Mouse (Mus musculus) kidney, postnatal 10 days (tissue): ENCODE data around the gene Pjvk.
"Not testable (repeated sequence)": the region's sequence is repeated elsewhere in the genome, so short reads cannot be mapped to it uniquely, and the experiment has no call there.

ENCODE experiments used
- DNase-seq: peaks from one replicate; pipeline ENCODE4 v3.0.0; 2021; ENCODE audit warnings: mixed read lengths

Gene Pjvk

DNA sequence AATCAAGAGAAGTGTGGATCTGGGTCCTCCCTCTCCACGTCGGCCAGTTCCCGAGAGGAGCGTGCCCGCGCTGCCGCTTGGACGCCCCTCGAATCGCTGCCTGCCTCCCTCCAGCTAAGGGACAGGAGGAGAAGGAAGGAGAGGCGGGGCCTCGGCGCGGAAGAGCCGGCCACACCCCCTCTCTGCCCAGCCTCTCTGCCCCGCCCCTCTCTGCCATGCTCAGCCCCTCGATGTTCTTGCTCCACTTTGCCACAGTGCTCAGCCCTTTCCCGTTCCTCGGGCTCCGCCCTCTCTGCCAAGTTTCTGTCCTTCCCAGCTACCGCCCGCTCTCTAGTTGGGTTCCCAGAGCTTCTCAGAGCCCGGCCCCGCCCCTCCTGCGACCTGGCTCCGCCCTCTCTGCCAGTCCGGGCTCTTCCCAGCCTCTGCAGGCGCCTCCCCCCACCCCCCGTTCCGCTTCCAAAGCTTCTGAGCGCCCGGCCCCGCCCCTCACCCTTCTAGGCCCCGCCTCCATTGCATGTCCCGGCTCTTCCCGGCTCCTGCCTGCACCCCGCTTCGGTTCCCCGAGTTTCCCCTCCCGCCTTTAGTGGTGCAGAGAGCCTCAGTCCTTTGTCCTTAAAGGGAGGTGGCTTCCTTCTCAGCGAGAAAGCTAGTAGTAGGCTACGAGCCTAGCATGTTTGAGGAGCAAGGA lies at the start of gene Pjvk, which contains the start of gene Prkra:
TSS of gene Pjvk (plus strand) at position 594 of the 688 bp plus-strand sequence.
TSS of gene Prkra (minus strand) at position 133 of the 688 bp plus-strand sequence.
- DNase-seq: peak; percentile 100

DNA sequence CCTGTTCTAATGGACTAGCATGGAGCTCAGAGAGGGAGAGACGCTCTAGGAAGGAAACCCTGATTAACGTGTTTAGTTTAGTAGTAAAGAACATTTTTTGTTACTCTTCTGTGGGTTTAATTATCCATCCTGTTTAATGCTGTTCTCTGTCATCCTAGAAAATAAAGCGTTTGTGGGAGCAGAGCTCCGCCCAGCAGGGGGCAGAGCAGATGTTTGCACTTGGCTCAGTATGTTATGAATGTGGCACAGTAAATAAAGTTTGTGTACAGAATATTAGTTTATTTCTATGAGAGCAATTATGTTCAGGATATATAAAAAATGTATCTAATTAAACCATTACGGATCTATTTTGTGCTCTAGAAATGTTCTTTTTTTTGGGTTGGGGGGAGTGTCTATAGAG lies 49.1 kb upstream of the Pjvk start:
- no peak for DNase-seq

DNA sequence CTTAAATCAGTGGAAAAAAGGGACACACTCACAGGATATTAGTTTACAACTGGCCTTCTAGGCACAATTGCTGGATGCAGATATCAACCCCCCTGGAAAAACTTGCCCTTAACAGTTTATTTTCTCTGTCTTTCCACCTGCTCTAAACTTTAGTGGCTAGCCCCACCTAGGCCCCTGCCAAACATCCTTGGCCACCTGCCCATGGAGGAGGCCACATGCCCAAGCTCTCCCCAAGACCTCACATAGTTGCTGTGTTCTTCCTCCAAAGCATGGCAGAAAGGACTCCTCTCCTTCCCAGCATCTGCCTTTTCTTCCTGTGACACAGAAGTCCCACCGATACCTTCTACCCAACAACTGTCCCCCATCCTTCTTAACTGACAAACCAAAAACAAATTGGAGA lies 46.0 kb upstream of the Pjvk start:
- DNase-seq: no peak

DNA sequence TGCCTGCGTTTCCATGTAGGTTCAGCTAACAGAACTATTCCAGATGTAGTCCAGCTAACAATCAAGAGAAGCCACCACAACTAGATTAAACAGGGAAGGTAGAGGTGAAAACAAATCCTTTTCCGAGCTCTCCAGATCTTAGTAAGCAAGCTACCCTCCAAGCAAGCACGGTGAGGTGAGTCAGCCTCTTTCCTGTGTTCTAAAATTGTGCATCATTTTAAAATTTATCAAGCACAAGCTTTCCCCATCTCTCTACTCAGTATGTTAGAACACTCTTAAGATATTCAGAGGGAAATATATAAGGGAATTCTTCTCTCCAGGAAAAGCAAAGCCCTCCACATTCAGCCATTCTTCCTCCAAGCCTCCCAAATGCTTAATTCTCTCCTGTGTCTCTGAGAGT lies 41.6 kb upstream of the Pjvk start:
- no peak for DNase-seq

DNA sequence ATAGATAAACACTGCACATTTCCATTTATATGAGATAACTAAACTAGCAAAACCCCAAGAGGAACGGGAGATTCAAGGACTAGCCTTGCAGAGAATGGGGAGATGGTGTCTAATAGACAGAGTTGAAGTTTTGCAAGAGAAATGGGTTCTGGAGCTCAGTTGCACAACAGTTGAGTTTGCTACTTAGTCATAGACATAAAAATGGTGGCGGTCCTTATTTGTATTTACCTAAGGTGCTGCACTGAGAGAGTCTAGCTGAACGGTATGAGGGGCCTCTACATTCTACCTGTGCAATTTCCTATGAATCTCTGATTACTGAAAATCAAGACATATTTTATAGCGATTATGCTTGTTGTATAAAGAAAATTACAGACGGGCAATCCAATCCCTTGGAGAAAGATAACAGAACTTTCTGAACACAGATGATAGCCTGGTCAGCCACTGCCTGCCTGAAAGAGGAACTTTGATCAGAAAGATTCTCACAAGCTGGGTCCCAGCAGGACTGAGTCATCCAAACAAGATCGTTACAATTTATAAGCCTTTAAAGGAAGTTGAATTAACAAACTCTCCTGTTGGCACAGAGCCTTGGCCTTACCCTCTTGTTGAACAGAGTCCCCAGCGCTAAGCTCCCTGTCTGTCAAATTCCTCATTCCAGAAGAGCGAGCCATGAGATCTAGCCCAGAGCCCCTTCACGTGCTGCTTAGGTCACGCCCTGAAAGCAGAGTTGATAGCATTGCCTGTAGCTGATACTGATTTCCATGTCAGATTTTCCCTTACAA lies 37.8 kb upstream of the Pjvk start:
- no peak for DNase-seq

DNA sequence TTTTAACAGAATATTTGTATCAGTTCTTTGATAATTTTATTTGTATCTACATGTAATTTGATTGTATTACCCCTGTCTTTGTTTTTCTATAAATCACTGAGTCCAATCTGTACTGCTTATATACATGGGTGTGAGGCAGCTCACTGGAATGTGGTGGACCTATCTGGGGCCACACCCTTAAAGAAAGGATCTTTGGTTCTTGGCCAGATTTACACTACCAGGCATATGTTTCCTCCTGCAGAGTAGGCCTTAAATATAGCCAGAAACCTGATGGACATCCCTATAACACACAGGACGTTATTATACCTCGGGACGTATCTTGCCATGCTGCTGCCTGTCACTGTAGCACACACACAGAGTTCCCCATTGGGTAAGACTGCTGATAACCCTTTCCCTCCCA lies 36.3 kb upstream of the Pjvk start:
- no peak for DNase-seq

DNA sequence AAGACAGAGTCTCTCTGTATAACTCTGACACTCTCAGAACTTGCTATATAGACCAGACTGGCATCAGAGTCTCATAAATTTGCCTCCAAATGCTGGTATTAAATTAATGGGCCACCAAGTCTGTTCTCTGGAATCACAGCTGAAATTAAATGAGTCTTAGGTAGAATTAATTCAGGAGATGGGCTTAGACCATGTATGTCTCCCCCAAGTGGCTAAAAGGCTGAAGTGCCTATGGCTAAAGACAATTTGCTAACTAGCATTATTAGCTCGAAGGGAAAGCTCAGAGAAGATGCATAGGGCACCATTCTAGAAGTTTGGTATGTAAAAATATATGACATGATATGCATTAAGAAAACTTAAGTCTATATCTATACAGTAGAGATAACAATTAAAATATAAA lies 30.2 kb upstream of the Pjvk start:
- peak; percentile 70 for DNase-seq

DNA sequence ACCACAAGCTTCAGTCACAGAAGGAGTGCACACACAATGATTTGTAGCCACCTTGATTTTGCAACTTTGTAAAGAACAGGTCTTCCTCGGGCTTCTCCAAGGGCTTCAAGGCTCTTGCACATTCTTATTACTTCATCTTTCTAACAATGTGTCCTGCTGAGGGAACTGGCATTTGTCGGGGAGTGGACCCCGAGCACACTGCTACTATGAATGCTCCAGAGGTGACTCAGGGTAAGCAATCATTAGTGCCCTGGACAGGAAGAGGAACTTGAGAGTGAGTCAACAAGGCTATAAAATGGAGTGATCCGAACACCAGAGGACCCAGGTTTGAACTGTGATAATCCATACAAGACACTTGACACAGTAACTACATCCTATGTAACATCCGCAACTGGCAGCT lies 28.1 kb upstream of the Pjvk start:
- DNase-seq: no peak

DNA sequence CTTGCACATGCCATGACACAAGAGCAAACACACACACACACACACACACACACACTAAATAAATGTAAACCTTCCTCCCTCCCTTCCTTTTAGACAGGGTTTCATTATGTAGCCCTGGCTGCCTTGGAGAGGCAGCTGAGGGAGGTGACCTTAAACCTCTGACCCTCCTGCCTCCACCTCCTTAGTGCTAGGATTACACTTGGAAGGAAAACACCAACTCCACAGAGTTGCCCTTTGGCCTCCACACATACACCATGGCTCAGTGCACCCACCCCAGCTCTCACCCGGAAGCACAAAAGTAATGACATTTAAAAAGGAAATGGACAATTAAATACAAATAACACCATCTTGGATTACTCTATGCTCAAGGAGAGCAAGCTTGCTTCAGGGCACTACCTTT lies 26.6 kb upstream of the Pjvk start:
- no peak for DNase-seq

DNA sequence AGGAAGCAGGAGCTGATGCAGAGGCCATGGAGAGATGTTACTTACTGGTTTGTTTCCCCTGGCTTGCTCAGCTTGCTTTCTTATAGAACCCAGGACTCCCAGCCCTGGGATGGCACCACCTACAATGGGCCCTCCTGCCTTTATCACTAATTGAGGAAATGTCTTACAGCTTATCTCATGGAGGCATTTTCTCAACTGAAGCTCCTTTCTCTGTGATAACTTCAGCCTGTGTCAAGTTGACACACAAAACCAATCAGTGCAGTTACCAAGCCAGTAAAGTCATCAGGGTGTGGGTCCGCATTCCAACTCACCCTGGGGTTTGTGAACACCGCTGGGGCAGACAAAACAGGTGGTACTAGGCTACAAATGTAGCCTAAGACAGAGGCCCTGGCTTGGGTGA lies 26.0 kb upstream of the Pjvk start:
- DNase-seq: not testable (repeated sequence)

DNA sequence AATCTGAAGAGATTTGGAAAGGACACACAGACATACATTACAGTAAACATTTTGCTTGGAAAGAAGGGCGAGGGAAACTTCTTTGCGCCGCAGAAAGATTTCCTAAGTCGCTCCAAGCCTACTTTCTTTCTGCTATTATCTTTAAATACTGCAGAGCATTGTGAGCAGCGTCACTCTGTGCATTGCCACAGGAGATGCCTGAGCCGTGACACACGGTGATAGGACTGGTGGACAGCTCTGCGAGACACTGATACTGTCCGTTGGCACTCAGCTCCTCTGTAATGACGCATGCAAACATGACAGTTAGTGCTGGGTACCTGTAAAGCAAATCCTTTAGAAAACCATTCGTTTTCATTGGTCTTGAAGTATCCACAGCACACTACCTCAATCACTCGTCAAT lies 18.0 kb upstream of the Pjvk start:
- DNase-seq: no peak

DNA sequence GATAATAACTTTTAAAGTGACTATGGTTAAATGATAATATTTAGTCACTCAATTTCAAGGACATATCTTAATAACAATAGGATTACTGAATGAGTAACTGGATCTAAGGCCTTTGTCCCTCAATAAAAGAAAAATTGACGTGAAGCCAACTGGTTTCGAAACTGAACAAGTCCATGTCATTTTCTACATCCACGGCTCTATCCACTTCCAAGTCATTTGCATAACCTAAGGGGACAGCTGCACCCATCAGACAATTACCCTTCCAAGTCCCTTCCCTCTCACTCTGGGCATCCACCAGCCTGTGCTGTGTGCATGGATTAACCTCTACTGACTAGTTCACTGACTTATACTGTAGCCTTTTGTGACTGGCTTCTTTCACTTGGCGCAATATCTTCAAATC lies 16.7 kb upstream of the Pjvk start:
- no peak for DNase-seq

DNA sequence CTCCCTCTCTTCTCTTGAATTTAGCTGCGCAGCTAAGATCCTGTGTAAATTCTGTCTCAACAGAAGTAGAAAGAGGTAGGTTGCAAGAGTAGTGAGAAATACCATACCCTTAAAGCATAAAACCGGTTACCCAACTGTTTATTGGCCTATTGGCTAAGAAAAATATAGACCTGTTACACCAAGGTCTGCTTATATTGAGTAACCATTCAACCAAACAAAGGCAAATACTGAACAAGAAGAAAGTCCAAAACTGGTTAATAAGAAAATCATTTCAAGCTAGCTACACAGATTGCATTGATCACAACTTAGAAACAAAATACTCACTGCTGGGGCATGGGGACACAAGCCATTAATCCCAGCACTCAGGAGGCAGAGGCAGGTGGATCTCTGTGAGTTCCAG lies 8.6 kb upstream of the Pjvk start:
- DNase-seq: no peak

DNA sequence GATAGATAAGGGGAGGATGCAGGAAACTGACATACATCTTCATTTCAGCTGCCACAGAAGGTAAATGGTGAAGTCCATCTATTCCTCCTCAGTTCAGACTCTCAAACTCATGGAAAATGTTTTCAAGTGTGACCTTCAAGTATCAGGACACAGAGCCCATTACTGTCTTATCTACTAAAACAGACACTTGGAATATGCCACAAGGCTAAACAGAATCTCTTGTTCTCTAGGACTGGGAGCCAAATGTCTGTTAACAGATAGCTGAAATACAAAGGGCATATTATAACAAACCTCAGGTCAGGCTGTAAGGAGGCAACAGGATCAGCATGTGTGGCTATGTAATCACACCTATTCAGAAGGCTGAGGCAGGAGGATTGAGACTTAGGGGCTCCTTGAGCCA lies 4.5 kb upstream of the Pjvk start:
- no peak for DNase-seq

DNA sequence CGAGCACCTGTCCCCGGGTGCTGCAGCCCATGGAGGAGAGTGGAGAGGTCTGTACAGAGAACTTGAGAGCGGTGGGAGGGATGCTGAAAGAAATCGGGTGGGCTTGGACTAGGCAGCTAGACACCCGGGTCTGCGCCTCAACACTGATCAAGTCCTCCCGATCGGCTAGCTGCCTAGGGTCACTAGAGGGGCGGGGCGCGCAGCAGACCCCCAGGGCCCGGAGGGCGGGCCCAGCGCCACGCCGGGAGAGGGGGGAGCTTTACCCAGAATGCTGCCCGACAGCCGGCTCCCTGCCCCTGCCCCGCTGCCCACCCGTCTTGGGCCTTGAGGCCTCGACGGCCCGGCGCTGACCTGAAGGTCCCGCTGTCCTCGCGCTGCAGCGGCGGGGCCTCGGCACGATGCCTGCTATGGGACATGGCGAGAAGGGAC lies 821 bp upstream of the Pjvk start:
- DNase-seq: no peak

DNA sequence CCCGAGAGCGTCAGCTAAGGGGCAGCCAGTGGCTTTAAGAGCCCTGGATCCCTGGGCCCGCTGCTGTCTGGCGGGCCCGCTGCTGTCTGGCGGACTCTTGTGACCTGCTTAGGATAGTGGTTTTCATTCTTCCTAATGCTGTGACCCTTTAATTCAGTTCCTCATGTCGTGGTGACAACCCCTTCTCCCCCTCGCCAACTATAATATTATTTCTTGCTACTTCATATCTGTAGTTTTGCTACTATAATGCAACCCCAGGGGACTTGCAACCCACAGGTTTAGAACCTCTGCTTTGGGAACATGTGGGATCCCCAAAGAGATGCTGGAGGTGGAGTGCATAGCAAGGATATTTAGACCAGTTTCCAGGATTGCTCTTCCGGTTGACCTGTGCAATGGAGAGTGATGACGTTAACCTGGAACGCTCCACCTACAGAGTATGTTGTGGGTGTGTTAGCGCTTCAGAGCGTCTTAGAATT lies 428 bp downstream of the Pjvk start:
- no peak for DNase-seq

DNA sequence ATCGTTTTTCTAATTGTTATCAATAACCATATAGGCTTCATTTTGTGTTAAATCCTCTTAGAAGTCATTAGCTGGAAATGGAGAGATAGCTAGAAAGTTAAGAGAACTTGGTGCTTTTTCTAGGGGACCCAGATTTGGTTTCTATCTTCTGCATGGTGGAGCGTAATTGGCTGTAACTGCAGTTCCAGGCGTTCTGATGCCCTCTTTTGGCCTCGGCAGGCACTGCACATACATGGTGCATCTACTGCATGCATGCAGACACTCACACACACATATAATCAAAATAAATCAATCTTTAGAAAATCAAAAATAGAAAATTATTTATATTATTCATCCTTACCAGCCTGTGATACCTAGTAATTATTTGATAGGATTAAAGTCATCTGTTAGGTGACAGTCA lies 4.8 kb downstream of the Pjvk start:
- DNase-seq: no peak

DNA sequence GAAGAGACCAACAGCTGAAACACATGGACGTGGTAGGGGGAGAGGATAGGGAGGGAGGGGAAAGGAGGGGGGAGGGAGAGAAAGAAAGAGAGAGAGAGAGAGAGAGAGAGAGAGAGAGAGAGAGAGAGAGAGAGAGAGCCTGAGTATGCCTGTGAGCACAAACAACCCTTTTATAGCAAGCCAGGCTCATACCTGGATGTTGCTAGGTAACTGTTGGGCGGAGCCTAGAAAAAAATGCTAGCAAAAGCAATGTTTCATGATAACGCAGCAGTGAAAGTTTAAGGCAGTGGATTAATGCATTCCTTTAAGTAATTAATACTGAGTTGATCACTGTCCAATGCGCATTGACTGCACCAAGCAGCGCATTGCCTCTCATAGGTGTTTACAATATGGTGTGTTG lies 6.4 kb downstream of the Pjvk start:
- DNase-seq: no peak

DNA sequence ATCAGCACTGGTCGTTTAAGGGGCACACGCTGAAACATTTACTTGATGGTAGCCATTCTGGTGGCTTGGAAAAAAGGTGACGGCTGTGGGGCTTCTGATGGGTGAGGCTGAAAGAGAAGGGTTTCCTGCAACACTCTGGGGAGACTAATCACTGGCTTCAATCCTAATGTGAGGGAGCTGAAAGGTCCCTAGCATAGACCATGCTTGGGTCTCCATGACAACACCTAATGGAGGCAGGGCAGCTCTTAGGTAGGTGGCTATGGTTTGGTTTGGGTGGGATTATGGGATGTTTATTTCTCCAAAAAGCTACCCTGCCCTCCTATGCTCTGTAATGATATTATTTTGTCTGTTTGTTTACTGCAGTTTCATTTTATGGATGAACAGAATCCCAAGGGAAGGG lies 7.2 kb downstream of the Pjvk start:
- DNase-seq: no peak

DNA sequence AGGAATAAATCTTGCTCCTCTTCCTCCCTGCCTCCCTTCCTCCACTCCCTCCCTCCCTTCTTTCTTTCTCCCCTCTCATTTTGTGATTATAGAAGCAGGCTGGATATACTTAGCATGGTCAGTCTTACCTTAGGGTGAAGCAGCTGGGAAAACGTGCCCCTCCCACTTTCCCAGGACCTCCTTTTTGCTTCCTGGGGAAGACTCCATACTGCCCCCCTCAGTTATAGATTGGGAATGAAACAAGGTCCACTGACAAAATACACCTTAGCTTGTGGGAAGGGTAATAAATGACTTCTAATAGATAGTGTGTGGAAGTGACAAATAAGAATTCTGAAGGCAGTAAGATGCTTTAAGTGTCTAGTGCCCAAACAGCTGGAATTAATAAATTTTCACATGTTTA lies 7.7 kb downstream of the Pjvk start:
- DNase-seq: peak; percentile 25

DNA sequence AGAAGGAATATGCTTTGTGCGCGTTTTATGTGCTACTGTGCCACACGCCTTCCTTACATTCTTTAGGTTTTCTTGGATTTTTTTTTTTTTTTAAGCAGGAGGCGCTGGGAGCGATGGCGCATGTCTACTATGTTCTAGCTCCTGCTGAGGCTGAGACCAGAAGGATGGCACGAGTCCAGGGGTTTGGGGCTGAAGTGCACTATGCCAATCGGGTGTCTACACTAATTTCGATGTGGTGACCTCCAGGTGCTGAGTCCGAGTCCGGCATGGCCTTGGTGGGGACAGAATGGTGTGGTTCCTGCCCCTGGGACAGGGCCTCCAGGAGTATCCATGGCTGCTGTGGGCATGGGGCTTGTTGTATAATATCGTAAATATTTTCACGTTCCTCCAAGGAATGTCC lies 10.3 kb downstream of the Pjvk start:
- peak; percentile 22 for DNase-seq

DNA sequence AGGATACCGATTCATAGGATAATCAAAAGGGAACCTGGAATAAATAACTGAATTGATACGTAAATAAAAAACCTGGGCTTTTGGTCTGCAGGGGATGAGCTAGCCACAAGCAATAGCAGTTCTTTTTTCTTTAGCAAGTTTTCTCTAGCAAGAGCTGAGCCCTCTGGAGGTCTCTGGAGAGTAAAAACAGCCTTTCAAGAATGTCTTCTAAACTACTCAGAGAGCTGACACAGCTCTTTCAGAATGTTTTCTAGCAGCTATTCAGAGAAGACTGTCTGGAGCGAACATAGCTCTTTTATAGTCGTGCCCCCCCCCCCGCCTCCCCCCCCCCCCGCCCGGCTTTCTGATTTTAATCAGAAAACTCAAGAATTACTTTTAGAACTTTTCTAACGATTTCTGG lies 11.1 kb downstream of the Pjvk start:
- DNase-seq: no peak

DNA sequence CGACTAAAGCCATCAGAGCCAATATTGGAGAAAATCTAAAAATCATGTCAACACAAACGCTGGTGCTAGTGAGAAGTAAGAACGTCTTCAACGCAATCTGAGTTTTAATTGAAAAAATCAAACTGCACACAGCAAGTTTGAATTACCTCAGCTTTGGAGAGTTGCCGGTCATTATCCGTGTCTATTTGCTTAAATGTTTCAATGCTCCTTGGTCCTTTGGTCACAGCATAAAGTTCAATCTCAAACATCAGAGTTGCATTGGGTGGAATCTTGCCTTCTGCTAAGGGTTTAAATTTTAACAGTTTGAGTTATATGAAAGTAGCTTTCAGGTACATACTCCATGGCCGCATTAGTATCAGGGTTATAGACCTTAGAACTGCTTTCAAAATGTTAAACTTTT lies 17.3 kb downstream of the Pjvk start:
- DNase-seq: no peak

DNA sequence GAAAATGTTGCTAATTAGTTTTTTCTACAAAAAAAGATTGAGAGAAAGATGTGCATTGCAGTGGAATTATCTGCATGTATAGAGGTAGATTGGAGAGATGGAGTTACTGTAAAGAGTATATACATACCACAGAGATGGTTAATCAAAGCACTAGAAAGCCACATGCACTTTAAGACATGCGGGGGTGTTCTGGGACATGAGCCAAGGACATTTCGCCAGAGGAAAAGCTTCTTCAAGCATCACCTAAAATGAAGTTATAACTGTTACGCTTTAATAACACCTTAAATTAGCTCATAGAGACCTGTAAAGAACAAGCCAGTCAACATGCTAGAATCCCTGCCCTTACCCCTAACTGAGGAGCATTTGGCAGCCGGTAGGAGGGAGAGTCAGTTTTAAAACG lies 18.9 kb downstream of the Pjvk start:
- no peak for DNase-seq

DNA sequence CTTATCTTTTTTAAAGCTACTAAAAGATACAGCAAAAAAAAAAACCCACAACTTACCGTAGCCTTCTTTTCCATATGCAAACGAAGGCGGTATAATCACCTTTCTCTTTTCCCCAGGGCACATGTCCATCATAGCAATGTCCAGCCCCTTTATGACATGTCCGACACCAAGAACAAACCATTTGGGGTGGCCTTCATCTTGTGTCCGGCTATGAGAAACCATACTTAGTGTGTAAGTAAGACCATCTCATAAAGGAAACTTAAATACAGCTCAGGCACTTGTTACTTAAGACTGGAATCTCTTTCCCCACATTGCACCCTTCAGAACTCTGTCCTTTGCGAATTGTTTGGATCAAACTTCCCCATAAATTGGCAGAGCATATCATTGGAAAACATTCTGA lies 23.4 kb downstream of the Pjvk start:
- no peak for DNase-seq
